Mouse (Mus musculus) forebrain, embryonic 12.5 days (tissue): ENCODE data around the gene Ralgps1. TPM values are rescaled to one million over a fixed set of nuclear protein-coding genes. Genes with fewer than 3 reads are reported as not detected.

Experiments
- ATAC-seq: fragments of 200-750 bp; cut with Nextera tagmentation; 2 replicates; pipeline ENCODE4 v1.8.0; 2017; ENCODE audit warnings: moderate TSS enrichment; ENCODE audit not compliant: low FRiP score
- H3K27ac ChIP-seq: fragments of 300-500 bp; sonication (generic); 2 replicates; pipeline ENCODE4 v1.5.1; 2016; ENCODE audit warnings: mild to moderate bottlenecking
- H3K27me3 ChIP-seq: fragments of 300-500 bp; sonication (generic); 2 replicates; pipeline ENCODE4 v1.6.1; 2016; ENCODE audit warnings: mild to moderate bottlenecking
- H3K36me3 ChIP-seq: fragments of 300-500 bp; sonication (generic); replicated peaks from 2 replicates; pipeline ENCODE4 v1.6.1; 2016; ENCODE audit warnings: mild to moderate bottlenecking
- H3K4me1 ChIP-seq: fragments of 300-500 bp; sonication (generic); 2 replicates; pipeline ENCODE4 v1.6.1; 2016
- H3K4me2 ChIP-seq: fragments of 300-500 bp; sonication (generic); 2 replicates; pipeline ENCODE4 v1.6.1; 2016; ENCODE audit warnings: mild to moderate bottlenecking, moderate library complexity
- H3K4me3 ChIP-seq: fragments of 300-500 bp; sonication (generic); replicated peaks from 2 replicates; pipeline ENCODE4 v1.5.1; 2016; ENCODE audit warnings: mild to moderate bottlenecking
- H3K9ac ChIP-seq: fragments of 300-500 bp; sonication (generic); 2 replicates; pipeline ENCODE4 v1.6.1; 2016; ENCODE audit warnings: mild to moderate bottlenecking
- H3K9me3 ChIP-seq: fragments of 300-500 bp; sonication (generic); 2 replicates; pipeline ENCODE4 v1.6.1; 2016
- WGBS: fragments of 180-500 bp; shearing (Covaris S2); methylation state at CpG from one replicate; pipeline ENCODE4 v1.1.7; 2016; 5-methylcytosine and 5-hydroxymethylcytosine counted together
- polyA plus RNA-seq: library from polyadenylated mRNA; unstranded; fragments of >200 nt; fragmentation: Nextera tagmentation; extraction: Ambion mirVana; gene quantifications from 2 replicates; pipeline ENCODE4 v1.2.1, GENCODE M21; 2016

Gene Ralgps1
- polyA plus RNA-seq, 1 experiment from 2014 or later: 23.8 TPM

GRCm38 (mm10) chr2:33269132-33269493 lies 102.2 kb downstream of the Ralgps1 start:
- Histone ChIP-seq H3K9ac (no peak overlapping the region), H3K4me3 (no peak overlapping the region), H3K27ac (no peak overlapping the region), H3K4me2 (no peak overlapping the region), H3K9me3 (no peaks in the 10 kb centered on the region), H3K4me1 (peaks cover 19% of the 10 kb centered on the region), H3K36me3 (no peaks in the 10 kb centered on the region; the same call in none of the 2 replicates), H3K27me3 (no peaks in the 10 kb centered on the region)
- no peak for ATAC-seq
- 92% methylated on average over 2 of the region's 2 CpGs for WGBS

DNA sequence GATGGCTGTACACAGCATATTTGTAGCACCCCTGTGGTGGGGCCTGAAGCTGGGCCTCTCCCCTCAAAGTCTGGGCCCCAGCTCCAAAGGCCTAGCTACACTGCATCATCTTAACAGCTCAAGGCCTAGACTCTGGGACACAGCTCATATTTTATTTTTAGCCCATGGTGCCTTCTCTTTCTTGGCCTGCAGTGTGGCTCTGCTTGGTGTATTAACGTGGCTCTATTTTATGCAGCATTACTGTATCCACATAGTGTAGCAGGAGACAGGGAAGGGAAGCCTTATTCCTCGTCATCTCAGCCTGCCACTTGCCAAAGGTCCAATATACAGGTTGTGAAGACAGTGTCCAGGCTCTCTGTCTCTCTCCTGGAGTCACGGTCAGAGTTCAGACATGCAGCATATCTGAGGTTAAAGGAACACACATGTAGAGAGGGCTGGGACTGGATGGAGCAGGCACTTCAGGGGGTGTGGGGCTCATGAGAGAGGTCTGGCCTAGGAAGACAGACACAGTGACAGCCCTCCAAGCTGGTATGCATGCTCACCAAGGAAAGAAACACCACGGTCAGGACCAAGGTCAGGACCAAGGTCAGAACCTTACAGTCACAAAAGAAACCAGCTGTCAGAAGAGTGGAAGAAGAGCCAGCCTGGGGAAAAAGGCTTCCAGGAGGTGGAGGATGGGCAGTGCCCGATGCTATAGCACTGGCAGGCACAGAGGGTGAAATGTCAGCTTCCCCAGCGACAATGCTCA lies 102.7 kb downstream of the Ralgps1 start:
- no peak overlapping the region for H3K9ac ChIP-seq
- no peak for ATAC-seq
- no peaks in the 10 kb centered on the region for H3K27me3 ChIP-seq
- no peak overlapping the region for H3K4me2 ChIP-seq
- H3K4me1 ChIP-seq: peaks cover 19% of the 10 kb centered on the region
- no peak overlapping the region for H3K27ac ChIP-seq
- H3K4me3 ChIP-seq: no peak overlapping the region
- H3K9me3 ChIP-seq: no peaks in the 10 kb centered on the region
- WGBS: 87% methylated on average over 6 of the region's 6 CpGs
- no peaks in the 10 kb centered on the region; the same call in none of the 2 replicates for H3K36me3 ChIP-seq

- H3K9me3 ChIP-seq: no peaks in the 10 kb centered on the region
- H3K4me2 ChIP-seq: no peak overlapping the region
- no peak overlapping the region for H3K27ac ChIP-seq
- no peak for ATAC-seq
- H3K9ac ChIP-seq: no peak overlapping the region
- WGBS: 60% methylated on average over 1 of the region's 1 CpGs
- H3K27me3 ChIP-seq: no peaks in the 10 kb centered on the region
- no peaks in the 10 kb centered on the region; the same call in none of the 2 replicates for H3K36me3 ChIP-seq
- H3K4me1 ChIP-seq: peaks cover 18% of the 10 kb centered on the region
- H3K4me3 ChIP-seq: no peak overlapping the region
Observed at GRCm38 (mm10) chr2:33267075-33267474, 104.2 kb downstream of the Ralgps1 start.

- Histone ChIP-seq H3K9ac (no peak overlapping the region), H3K4me3 (no peak overlapping the region), H3K36me3 (peaks cover 3% of the 10 kb centered on the region), H3K4me2 (no peak overlapping the region), H3K4me1 (peaks cover 7% of the 10 kb centered on the region; the same call in 1 of the 2 replicates), H3K9me3 (no peaks in the 10 kb centered on the region), H3K27ac (no peak overlapping the region), H3K27me3 (no peaks in the 10 kb centered on the region)
- ATAC-seq: no peak
- 82% methylated on average over 3 of the region's 3 CpGs for WGBS
Observed at GRCm38 (mm10) chr2:33265793-33266192, 105.5 kb downstream of the Ralgps1 start.

DNA sequence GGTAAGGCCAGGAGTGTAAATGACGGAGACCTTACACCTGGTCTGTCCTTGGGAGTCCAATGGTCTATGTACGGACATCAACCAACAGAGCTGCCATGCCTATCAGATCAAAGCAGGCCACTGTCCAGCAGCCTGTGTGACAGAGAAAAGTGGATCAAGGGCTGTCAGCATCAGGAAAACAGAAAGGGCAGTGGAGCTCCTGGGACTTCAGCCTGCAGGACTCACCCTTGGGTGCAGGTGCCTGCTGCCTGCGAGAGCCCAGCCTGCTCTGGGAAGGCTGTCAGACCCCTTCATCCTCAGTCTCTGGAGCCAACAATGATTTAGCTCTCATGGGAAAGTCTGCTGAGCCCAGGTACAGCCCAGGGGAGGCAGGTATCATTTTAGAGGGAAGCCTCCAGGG lies 109.8 kb downstream of the Ralgps1 start:
- peaks cover 7% of the 10 kb centered on the region; the same call in 1 of the 2 replicates for H3K36me3 ChIP-seq
- no peaks in the 10 kb centered on the region for H3K27me3 ChIP-seq
- H3K9me3 ChIP-seq: no peaks in the 10 kb centered on the region
- H3K9ac ChIP-seq: no peak overlapping the region
- no peak for ATAC-seq
- WGBS: 96% methylated on average over 3 of the region's 3 CpGs
- no peak overlapping the region for H3K27ac ChIP-seq
- no peaks in the 10 kb centered on the region for H3K4me1 ChIP-seq
- no peak overlapping the region for H3K4me2 ChIP-seq
- no peak overlapping the region for H3K4me3 ChIP-seq

DNA sequence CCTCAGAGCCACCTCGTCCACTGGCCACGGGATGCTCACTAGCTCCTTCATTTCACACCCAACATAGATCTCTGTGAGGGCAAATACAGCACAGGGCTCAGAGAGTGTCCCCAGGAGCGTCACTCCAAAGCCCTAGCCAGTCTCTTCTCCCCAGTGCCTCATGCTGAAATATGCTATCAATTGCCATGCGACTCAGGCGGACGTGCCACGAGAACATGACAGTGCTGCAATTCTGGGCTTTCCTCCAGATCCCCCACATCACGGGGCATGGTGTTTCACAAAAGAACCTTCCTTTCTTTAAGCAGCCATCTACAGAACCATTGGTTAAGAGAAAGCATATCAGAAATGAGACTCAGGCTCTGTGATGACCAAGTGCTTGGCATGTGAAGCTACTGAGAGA lies 110.5 kb downstream of the Ralgps1 start:
- Histone ChIP-seq H3K9ac (no peak overlapping the region), H3K4me2 (no peak overlapping the region), H3K9me3 (no peaks in the 10 kb centered on the region), H3K4me3 (no peak overlapping the region), H3K36me3 (peaks cover 7% of the 10 kb centered on the region; the same call in 1 of the 2 replicates), H3K27ac (no peak overlapping the region), H3K27me3 (no peaks in the 10 kb centered on the region), H3K4me1 (no peaks in the 10 kb centered on the region)
- WGBS: 87% methylated on average over 8 of the region's 8 CpGs
- ATAC-seq: no peak

DNA sequence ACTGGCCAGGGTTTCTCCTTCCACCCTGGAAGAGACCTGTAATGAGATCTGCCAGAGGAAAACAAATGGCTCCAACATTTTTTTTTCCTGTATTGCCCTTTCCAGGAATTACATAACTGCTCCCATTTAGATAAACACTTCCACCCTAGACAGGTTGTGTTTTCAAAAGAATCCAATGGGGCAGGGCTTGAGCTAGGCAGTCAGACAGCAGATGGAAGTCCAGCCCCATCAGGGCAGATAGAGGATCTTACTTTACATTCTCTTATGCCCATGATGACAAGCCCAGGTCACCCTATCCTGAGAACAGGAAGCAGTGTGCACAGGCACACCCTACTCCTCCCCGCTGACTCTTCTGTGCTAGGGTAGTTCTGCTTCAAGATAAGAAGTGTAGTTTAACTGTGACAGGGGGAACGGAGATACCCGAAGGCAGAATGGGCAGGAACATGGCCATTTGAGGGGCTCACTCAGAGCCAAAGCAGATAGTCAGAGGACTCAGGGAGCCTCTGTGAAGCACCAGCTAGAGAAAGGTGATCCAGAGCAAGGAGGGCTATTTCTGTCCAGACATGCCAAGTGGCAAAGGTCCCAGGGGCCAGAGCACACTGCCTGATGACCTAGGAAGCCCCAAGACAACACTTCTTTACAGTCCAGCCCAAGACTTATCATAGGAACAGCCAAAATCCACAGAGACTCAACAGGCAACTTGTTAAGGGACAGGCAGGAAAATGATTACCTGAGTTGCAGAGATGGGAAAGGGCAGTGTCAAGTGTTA lies 114.3 kb downstream of the Ralgps1 start:
- Histone ChIP-seq H3K4me3 (no peak overlapping the region), H3K27ac (no peak overlapping the region), H3K27me3 (no peaks in the 10 kb centered on the region), H3K36me3 (peaks cover 13% of the 10 kb centered on the region), H3K4me2 (no peak overlapping the region), H3K4me1 (peaks cover 7% of the 10 kb centered on the region), H3K9ac (no peak overlapping the region), H3K9me3 (no peaks in the 10 kb centered on the region)
- ATAC-seq: no peak
- WGBS: 94% methylated on average over 3 of the region's 3 CpGs

DNA sequence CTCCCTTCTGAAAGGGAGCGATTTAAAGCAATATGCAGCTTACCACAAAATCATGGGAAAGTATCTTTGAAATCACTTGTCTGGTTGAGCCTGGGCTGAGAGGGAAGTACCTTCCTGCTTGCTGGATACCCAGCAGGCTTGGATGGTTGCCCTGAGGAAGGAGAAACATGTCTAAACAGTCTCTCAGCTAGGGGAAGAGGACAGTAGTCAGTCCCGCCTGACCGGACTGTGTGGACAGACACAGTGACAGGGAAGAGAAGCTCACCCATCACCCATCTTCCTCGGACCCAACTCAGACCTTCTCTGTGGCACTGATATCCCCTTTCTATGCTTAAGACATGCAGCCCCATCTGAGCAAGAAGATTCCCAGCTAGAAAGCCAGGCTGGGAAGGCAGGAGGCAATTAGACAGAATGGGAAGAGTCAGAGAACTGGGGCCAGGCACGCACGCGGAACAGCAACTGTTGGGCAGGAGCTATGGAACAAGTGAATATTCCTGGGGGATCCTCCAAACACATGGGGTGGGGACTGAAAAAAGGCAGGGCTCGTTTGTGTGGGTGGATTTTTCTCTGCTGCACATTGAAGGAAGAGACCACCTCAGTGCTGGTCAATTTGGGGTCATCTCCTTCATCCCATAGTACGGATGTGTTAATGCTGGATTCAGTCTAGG lies 116.8 kb downstream of the Ralgps1 start:
- Histone ChIP-seq H3K4me1 (peaks cover 7% of the 10 kb centered on the region), H3K9me3 (no peaks in the 10 kb centered on the region), H3K4me2 (no peak overlapping the region), H3K27me3 (no peaks in the 10 kb centered on the region), H3K9ac (no peak overlapping the region), H3K27ac (no peak overlapping the region), H3K4me3 (no peak overlapping the region), H3K36me3 (peaks cover 9% of the 10 kb centered on the region)
- no peak for ATAC-seq
- WGBS: 81% methylated on average over 9 of the region's 9 CpGs

GRCm38 (mm10) chr2:33253572-33254190 lies 117.6 kb downstream of the Ralgps1 start:
- peaks cover 7% of the 10 kb centered on the region for H3K4me1 ChIP-seq
- H3K27me3 ChIP-seq: no peaks in the 10 kb centered on the region
- H3K4me2 ChIP-seq: no peak overlapping the region
- H3K9me3 ChIP-seq: no peaks in the 10 kb centered on the region
- WGBS: 71% methylated on average over 4 of the region's 4 CpGs
- H3K27ac ChIP-seq: no peak overlapping the region
- H3K36me3 ChIP-seq: peaks cover 10% of the 10 kb centered on the region; the same call in 1 of the 2 replicates
- H3K4me3 ChIP-seq: no peak overlapping the region
- H3K9ac ChIP-seq: no peak overlapping the region
- no peak for ATAC-seq

GRCm38 (mm10) chr2:33252751-33253150 lies 118.5 kb downstream of the Ralgps1 start:
- ATAC-seq: no peak
- WGBS: 85% methylated on average over 6 of the region's 6 CpGs
- H3K4me3 ChIP-seq: no peak overlapping the region
- H3K27ac ChIP-seq: no peak overlapping the region
- H3K9me3 ChIP-seq: no peaks in the 10 kb centered on the region
- peaks cover 10% of the 10 kb centered on the region; the same call in 1 of the 2 replicates for H3K36me3 ChIP-seq
- no peak overlapping the region for H3K4me2 ChIP-seq
- no peak overlapping the region for H3K9ac ChIP-seq
- H3K4me1 ChIP-seq: peaks cover 7% of the 10 kb centered on the region
- no peaks in the 10 kb centered on the region for H3K27me3 ChIP-seq

GRCm38 (mm10) chr2:33249922-33250633 lies 121.2 kb downstream of the Ralgps1 start:
- Histone ChIP-seq H3K27ac (no peak overlapping the region), H3K4me1 (peaks cover 13% of the 10 kb centered on the region), H3K36me3 (peaks cover 25% of the 10 kb centered on the region), H3K27me3 (no peaks in the 10 kb centered on the region), H3K4me2 (no peak overlapping the region), H3K9ac (no peak overlapping the region), H3K9me3 (no peaks in the 10 kb centered on the region), H3K4me3 (no peak overlapping the region)
- 74% methylated on average over 3 of the region's 3 CpGs for WGBS
- no peak for ATAC-seq
